Mouse (Mus musculus) heart, postnatal 36 days (tissue): Measurements from ENCODE around the gene Tead2. TPM values are rescaled to one million over a fixed set of nuclear protein-coding genes. Genes with fewer than 3 reads are reported as not detected.
A peak's percentile ranks its signal among the peaks of the same experiment; 100 is the strongest.
"Not testable (repeated sequence)": the region's sequence is repeated elsewhere in the genome, so short reads cannot be mapped to it uniquely, and the experiment has no call there.

Experiments used
- DNase-seq, 2 experiments: peaks; one replicate each; pipeline ENCODE4 v3.0.0; 2021 to 2022
- intact Hi-C: fragments of 180-260 bp; cut with DNase I; formaldehyde crosslinking; loops from one replicate; pipeline ENCODE4 v1.15.1; 2025
- microRNA-seq, 2 experiments: library from miRNA; unstranded; fragments of <30 nt; microRNA quantifications; one replicate each; pipeline ENCODE4 v1.2.0; 2021; ENCODE audit warnings: borderline number of aligned reads in 2 of 2
- total RNA-seq, 2 experiments: library from RNA; stranded (reverse); gene quantifications; 2 replicates each; pipeline ENCODE4 v1.2.3; 2021

Tead2 gene
- total RNA-seq, 2 experiments from 2014 or later: 10.3 to 11.4 TPM

- DNase-seq: no peak
- intact Hi-C loops: no loop called here
These were observed 32.1 kb downstream of the Tead2 start for GRCm38 (mm10) chr7:45247666-45248065.

- no peak for DNase-seq
- intact Hi-C loops: no loop called here
These were observed 38.3 kb downstream of the Tead2 start for GRCm38 (mm10) chr7:45253806-45254205.

GRCm38 (mm10) chr7:45255822-45256221 lies 40.3 kb downstream of the Tead2 start:
- peak; percentile 36 to 40 for DNase-seq

GRCm38 (mm10) chr7:45257063-45257840 lies 41.7 kb downstream of the Tead2 start:
- no peak for DNase-seq
- intact Hi-C loops: no loop called here

More at GRCm38 (mm10) chr7:45255822-45256221, 40.3 kb downstream of the Tead2 start:
- intact Hi-C loops: not testable (repeated sequence)

- DNase-seq: no peak
- intact Hi-C loops: no loop called here
These were observed 43.7 kb downstream of the Tead2 start for GRCm38 (mm10) chr7:45259281-45259680.

GRCm38 (mm10) chr7:45262266-45262665 lies 46.7 kb downstream of the Tead2 start:
- DNase-seq: no peak
- intact Hi-C loops: no loop called here

GRCm38 (mm10) chr7:45263006-45263607 lies 47.6 kb downstream of the Tead2 start:
- DNase-seq: no peak
- intact Hi-C loops: no loop called here

- no peak for DNase-seq
- intact Hi-C loops: no loop called here
These were observed 48.8 kb downstream of the Tead2 start for GRCm38 (mm10) chr7:45264348-45264747.

GRCm38 (mm10) chr7:45265518-45265917 lies 50.0 kb downstream of the Tead2 start:
- intact Hi-C loops: no loop called here
- no peak for DNase-seq

GRCm38 (mm10) chr7:45272786-45273412 lies 57.3 kb downstream of the Tead2 start:
- no peak for DNase-seq
- intact Hi-C loops: no loop called here

GRCm38 (mm10) chr7:45273672-45274071 lies 58.1 kb downstream of the Tead2 start:
- DNase-seq: no peak
- intact Hi-C loops: no loop called here

- intact Hi-C loops: no loop called here
- DNase-seq: peak; percentile 79 to 85
These were observed 61.7 kb downstream of the Tead2 start, which contains the start of gene Slc6a21 for GRCm38 (mm10) chr7:45277136-45277760. TSS of gene Slc6a21 (plus strand) at chr7:45277513.

Small RNA genes within 50 kb of the gene (microRNA-seq; reads per million reads assigned to microRNA genes)
- 0 reads per million in 2 experiments for gene Mir7055

Other genes starting within 250 kb of the Tead2 start
- gene Cpt1c, start 240.9 kb upstream of the Tead2 start, total RNA-seq: 1 to 10 TPM; 1.4 to 2.1 TPM
- 100 to 1,000 TPM; 104 to 107 TPM for gene Prmt1, start 229.2 kb upstream of the Tead2 start, total RNA-seq
- 10 to 100 TPM; 27.3 to 31.7 TPM for gene Irf3, start 218.1 kb upstream of the Tead2 start, total RNA-seq
- gene Bcl2l12, start 217.0 kb upstream of the Tead2 start, total RNA-seq: 10 to 100 TPM; 10.2 to 11.2 TPM
- gene Scaf1, start 199.4 kb upstream of the Tead2 start, total RNA-seq: 10 to 100 TPM; 48.0 to 48.1 TPM
- gene Rras, start 197.8 kb upstream of the Tead2 start, total RNA-seq: 10 to 100 TPM; 45.1 to 53.3 TPM
- 10 to 100 TPM; 23.4 to 29.4 TPM for gene Prr12, start 162.9 kb upstream of the Tead2 start, total RNA-seq
- gene Nosip, start 153.3 kb upstream of the Tead2 start, total RNA-seq: 10 to 100 TPM; 30.3 to 32.1 TPM
- 1 to 10 TPM; 7.7 to 7.9 TPM for gene Prrg2, start 153.1 kb upstream of the Tead2 start, total RNA-seq
- 10 to 100 TPM; 26.4 to 28.1 TPM for gene Rcn3, start 123.5 kb upstream of the Tead2 start, total RNA-seq
- 10 to 100 TPM; 77.1 to 84.5 TPM for gene Fcgrt, start 111.9 kb upstream of the Tead2 start, total RNA-seq
- 100 to 1,000 TPM; 567 to 587 TPM for gene Rps11, start 91.3 kb upstream of the Tead2 start, total RNA-seq
- gene Rpl13a, start 87.0 kb upstream of the Tead2 start, total RNA-seq: 100 to 1,000 TPM; 580 to 665 TPM
- not detected for gene Gm45713, start 79.5 kb upstream of the Tead2 start, total RNA-seq
- gene Flt3l, start 79.3 kb upstream of the Tead2 start, total RNA-seq: 10 to 100 TPM in 1 of 2 experiments, 1 to 10 TPM in 1; 7.0 to 16.1 TPM
- 10 to 100 TPM; 41.8 to 43.1 TPM for gene Pih1d1, start 61.5 kb upstream of the Tead2 start, total RNA-seq
- 10 to 100 TPM; 20.6 to 22.8 TPM for gene Aldh16a1, start 61.2 kb upstream of the Tead2 start, total RNA-seq
- gene Slc17a7, start 51.8 kb upstream of the Tead2 start, total RNA-seq: 10 to 100 TPM; 19.7 to 21.0 TPM
- gene Gfy, start 36.2 kb upstream of the Tead2 start, total RNA-seq: not detected
- not detected for gene Pth2, start 34.8 kb upstream of the Tead2 start, total RNA-seq
- gene Ccdc155, start 10.9 kb upstream of the Tead2 start, total RNA-seq: not detected
- not detected for gene Dkkl1, start 3.6 kb upstream of the Tead2 start, total RNA-seq
- 1 to 10 TPM; 2.8 to 4.4 TPM for gene Cd37, start 23.4 kb downstream of the Tead2 start, total RNA-seq
- not detected for gene Slc6a16, start 25.3 kb downstream of the Tead2 start, total RNA-seq
- not detected for gene Slc6a21, start 61.8 kb downstream of the Tead2 start, total RNA-seq
- 10 to 100 TPM; 24.6 to 27.4 TPM for gene Trpm4, start 118.0 kb downstream of the Tead2 start, total RNA-seq
- gene Hrc, start 119.5 kb downstream of the Tead2 start, total RNA-seq: 100 to 1,000 TPM; 842 to 873 TPM
- gene Ppfia3, start 151.3 kb downstream of the Tead2 start, total RNA-seq: not detected
- gene Lin7b, start 154.8 kb downstream of the Tead2 start, total RNA-seq: 1 to 10 TPM; 1.3 to 1.7 TPM
- 10 to 100 TPM; 92.8 to 95.9 TPM for gene Snrnp70, start 180.0 kb downstream of the Tead2 start, total RNA-seq
- gene Kcna7, start 189.9 kb downstream of the Tead2 start, total RNA-seq: 1 to 10 TPM; 4.5 to 5.8 TPM
- gene Ntf5, start 197.9 kb downstream of the Tead2 start, total RNA-seq: under 1 TPM in 1 of 2 experiments, not detected in 1; 0.30 TPM
- gene Lhb, start 205.1 kb downstream of the Tead2 start, total RNA-seq: not detected
- 100 to 1,000 TPM in 1 of 2 experiments, 10 to 100 TPM in 1; 96.0 to 102 TPM for gene Gys1, start 219.1 kb downstream of the Tead2 start, total RNA-seq
- gene Ruvbl2, start 222.3 kb downstream of the Tead2 start, total RNA-seq: 10 to 100 TPM; 22.5 to 23.7 TPM
- gene Ftl1, start 244.1 kb downstream of the Tead2 start, total RNA-seq: 100 to 1,000 TPM; 246 to 262 TPM